Mouse (Mus musculus) ES-E14 (cell line): ENCODE data around the gene Avpr2.

ENCODE experiments used
- CHD2 ChIP-seq: IDR thresholded peaks from 2 replicates; pipeline ENCODE4 v1.6.1; 2014; ENCODE audit warnings: mild to moderate bottlenecking, low read depth, low read length, inconsistent platforms
- HCFC1 ChIP-seq: IDR thresholded peaks from 2 replicates; pipeline ENCODE4 v1.6.1; 2012; ENCODE audit warnings: low read length, inconsistent platforms, borderline replicate concordance; ENCODE audit not compliant: insufficient read depth
- MAFK ChIP-seq: IDR thresholded peaks from 2 replicates; pipeline ENCODE4 v1.6.1; 2014; ENCODE audit warnings: mild to moderate bottlenecking, low read depth, low read length, inconsistent platforms; ENCODE audit not compliant: insufficient read depth
- ZC3H11A ChIP-seq: IDR thresholded peaks from 2 replicates; pipeline ENCODE4 v1.6.1; 2012; ENCODE audit warnings: low read depth, mild to moderate bottlenecking, inconsistent platforms, low read length, borderline replicate concordance
- ZNF384 ChIP-seq: IDR thresholded peaks from 2 replicates; pipeline ENCODE4 v1.6.1; 2012; ENCODE audit warnings: low read depth, low read length, inconsistent platforms

- TF ChIP-seq MAFK: no peak
- no peak for TF ChIP-seq HCFC1
- TF ChIP-seq ZNF384: no peak
- TF ChIP-seq ZC3H11A: no peak
- no peak for TF ChIP-seq CHD2
These were observed 37.4 kb upstream of the Avpr2 start for GRCm38 (mm10) chrX:73854326-73855086.
